Mouse (Mus musculus): ENCODE data around the gene Fry. TPM values are rescaled to one million over a fixed set of nuclear protein-coding genes. Genes with fewer than 3 reads are reported as not detected.

The Fry gene
- polyA plus RNA-seq, 1 experiment from 2014 or later = 12.4 TPM

DNA sequence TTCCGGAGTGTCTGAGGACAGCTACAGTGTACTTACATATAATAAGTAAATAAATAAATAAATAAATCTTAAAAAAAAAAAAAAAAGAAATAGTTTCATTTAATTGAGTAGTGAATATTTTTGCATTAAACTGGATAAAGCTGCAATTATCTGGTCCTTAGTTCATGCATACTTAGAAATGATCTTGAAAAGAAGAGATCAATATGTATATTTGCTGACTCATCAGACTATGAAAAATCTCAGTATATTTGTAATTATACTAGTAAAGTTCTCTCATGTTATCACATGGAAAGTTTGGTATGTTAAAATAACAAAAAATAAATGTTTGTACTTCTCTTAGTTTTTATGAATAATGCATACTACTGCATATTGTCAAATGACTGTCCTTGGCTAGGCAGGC lies 229.9 kb downstream of the Fry start:
- no CpG with 5 or more reads among the region's 1 CpGs for WGBS (ENCODE audit: missing documents)
- Histone ChIP-seq H3K27ac (no peak overlapping the region), H3K79me2 (ENCODE audit: inconsistent target) (no peaks in the 10 kb centered on the region)

GRCm38 (mm10) chr5:150351191-150351590 lies 232.7 kb downstream of the Fry start:
- Histone ChIP-seq H3K4me3 (ENCODE audit: inconsistent target) (no peak overlapping the region), H3K27ac (no peak overlapping the region), H3K36me3 (ENCODE audit: inconsistent target) (no peaks in the 10 kb centered on the region; the same call in 1 of the 2 replicates), H3K79me2 (ENCODE audit: inconsistent target) (no peaks in the 10 kb centered on the region)
- 92% methylated on average over 2 of the region's 2 CpGs for WGBS (ENCODE audit: missing documents)

More for the DNA sequence above, 229.9 kb downstream of the Fry start:
- no peaks in the 10 kb centered on the region for H3K36me3 ChIP-seq (ENCODE audit: inconsistent target)
- no peak overlapping the region for H3K4me3 ChIP-seq (ENCODE audit: inconsistent target)

- no peak overlapping the region for H3K4me3 ChIP-seq (ENCODE audit: inconsistent target)
- 91% methylated on average over 14 of the region's 14 CpGs for WGBS (ENCODE audit: missing documents)
- no peak overlapping the region for H3K27ac ChIP-seq
- no peaks in the 10 kb centered on the region for H3K79me2 ChIP-seq (ENCODE audit: inconsistent target)
- H3K36me3 ChIP-seq (ENCODE audit: inconsistent target) = no peaks in the 10 kb centered on the region; the same call in 1 of the 2 replicates
Measured at GRCm38 (mm10) chr5:150358671-150359070, 240.2 kb downstream of the Fry start.

DNA sequence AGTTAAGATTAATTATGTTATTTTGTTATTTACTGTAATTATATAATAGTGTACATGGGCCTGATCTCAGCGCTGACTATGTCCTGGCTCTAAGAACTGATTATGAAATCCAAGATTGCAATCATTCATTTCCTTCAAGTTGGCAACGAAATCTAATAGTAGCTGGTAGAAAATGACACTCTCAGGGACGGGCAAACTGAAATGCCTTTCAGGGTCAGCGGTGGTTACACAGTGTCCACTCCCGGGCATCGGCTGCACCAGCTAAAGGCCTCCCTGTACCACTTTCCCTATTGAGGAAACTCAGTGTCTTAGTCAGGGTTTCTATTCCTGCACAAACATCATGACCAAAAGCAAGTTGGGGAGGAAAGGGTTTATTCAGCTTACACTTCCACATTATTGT lies 243.8 kb downstream of the Fry start:
- Histone ChIP-seq H3K79me2 (ENCODE audit: inconsistent target) (no peaks in the 10 kb centered on the region), H3K4me3 (ENCODE audit: inconsistent target) (no peak overlapping the region), H3K36me3 (ENCODE audit: inconsistent target) (no peaks in the 10 kb centered on the region), H3K27ac (no peak overlapping the region)
- 73% methylated on average over 6 of the region's 6 CpGs for WGBS (ENCODE audit: missing documents)

GRCm38 (mm10) chr5:150364621-150365020 lies 246.2 kb downstream of the Fry start:
- Histone ChIP-seq H3K27ac (no peak overlapping the region), H3K79me2 (ENCODE audit: inconsistent target) (no peaks in the 10 kb centered on the region), H3K4me3 (ENCODE audit: inconsistent target) (no peak overlapping the region), H3K36me3 (ENCODE audit: inconsistent target) (no peaks in the 10 kb centered on the region)
- WGBS (ENCODE audit: missing documents) = 95% methylated on average over 3 of the region's 3 CpGs

- Histone ChIP-seq H3K36me3 (ENCODE audit: inconsistent target) (no peaks in the 10 kb centered on the region), H3K27ac (no peak overlapping the region), H3K79me2 (ENCODE audit: inconsistent target) (no peaks in the 10 kb centered on the region), H3K4me3 (ENCODE audit: inconsistent target) (no peak overlapping the region)
- 100% methylated on average over 4 of the region's 4 CpGs for whole genome bisulfite sequencing (ENCODE audit: missing documents)
Measured at GRCm38 (mm10) chr5:150367027-150367426, 248.6 kb downstream of the Fry start.

DNA sequence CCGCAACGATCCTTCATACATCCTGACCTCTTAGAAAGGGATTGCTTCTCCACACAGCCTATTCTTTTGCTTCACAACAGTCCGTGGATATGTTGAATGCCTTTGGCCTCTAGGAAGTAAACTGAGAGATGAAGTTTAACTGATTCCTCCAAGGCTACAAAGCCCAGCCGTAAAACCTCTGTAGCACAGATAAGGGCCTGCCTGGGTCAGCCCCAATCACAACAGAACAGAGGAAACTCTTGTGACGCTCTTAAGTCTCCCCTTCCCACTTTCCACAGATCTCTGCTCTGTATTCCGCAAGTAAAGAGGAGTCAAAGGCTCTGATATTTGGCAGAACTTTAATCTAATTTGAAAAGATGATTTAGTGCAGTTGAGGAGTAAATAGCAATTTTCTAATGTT lies 251.8 kb downstream of the Fry start:
- Histone ChIP-seq H3K79me2 (ENCODE audit: inconsistent target) (no peaks in the 10 kb centered on the region), H3K36me3 (ENCODE audit: inconsistent target) (no peaks in the 10 kb centered on the region), H3K27ac (no peak overlapping the region), H3K4me3 (ENCODE audit: inconsistent target) (no peak overlapping the region)
- WGBS (ENCODE audit: missing documents) = 91% methylated on average over 6 of the region's 6 CpGs

- Histone ChIP-seq H3K27ac (no peak overlapping the region), H3K36me3 (ENCODE audit: inconsistent target) (no peaks in the 10 kb centered on the region), H3K79me2 (ENCODE audit: inconsistent target) (no peaks in the 10 kb centered on the region)
Measured at GRCm38 (mm10) chr5:150370895-150371294, 252.4 kb downstream of the Fry start.

DNA sequence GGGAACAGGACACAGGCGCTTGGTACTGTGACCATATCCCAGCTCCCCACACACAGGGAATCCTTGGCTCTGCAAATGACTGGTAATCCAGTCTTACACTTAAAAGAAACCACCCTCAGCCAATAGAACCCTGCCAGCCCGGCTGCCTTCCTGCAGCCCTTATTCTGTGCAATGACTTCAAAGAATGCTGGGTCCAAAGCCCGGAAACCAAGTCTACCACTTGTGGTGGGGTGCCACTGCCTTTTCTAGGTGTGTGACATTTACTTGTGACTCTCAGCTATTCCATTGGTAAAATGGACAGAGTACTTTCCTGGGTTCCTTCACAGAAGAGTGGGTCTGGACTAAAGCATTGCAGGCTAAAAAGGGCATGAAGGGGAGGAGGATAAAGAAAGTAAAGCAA lies 254.5 kb downstream of the Fry start:
- Histone ChIP-seq H3K79me2 (ENCODE audit: inconsistent target) (no peaks in the 10 kb centered on the region), H3K36me3 (ENCODE audit: inconsistent target) (no peaks in the 10 kb centered on the region), H3K27ac (no peak overlapping the region), H3K4me3 (ENCODE audit: inconsistent target) (no peak overlapping the region)
- WGBS (ENCODE audit: missing documents) = 84% methylated on average over 3 of the region's 3 CpGs

More at GRCm38 (mm10) chr5:150370895-150371294, 252.4 kb downstream of the Fry start:
- no peak overlapping the region for H3K4me3 ChIP-seq (ENCODE audit: inconsistent target)

DNA sequence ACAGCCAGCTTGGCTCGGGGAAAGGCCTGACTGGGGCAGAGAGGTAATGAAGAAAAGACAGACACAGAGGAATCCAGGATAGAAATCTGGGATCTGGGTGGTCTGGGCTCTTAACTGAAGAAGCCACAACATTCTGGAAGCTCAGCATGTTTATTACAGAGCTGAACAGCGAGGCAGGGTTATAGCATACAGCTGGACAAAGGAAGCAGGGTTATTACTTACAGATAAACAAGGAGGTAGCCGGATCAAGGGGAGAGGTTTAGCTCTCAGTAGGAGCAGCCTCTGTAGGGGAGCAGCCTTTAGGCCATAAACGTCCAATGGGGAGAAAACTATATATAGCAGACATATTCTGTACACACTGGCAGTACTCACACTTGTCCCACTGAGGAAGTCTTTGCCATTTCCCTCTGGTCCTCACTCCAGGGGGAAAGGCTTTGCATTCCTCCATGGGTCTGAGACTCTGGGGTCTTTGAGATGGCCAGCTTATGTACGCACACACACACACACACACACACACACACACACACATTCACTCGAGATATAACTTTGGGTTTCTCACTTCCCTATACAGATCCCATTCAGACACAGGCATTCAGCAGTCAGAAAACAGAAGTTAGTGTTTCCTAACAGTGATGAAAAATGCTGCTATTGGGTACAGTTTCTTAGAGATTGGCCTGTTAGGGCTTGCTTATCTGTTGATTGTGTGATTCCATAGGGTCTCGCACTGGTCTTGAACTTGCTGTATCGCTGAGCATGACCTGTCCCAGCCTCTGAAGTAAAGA lies 256.5 kb downstream of the Fry start:
- Histone ChIP-seq H3K4me3 (ENCODE audit: inconsistent target) (no peak overlapping the region), H3K36me3 (ENCODE audit: inconsistent target) (no peaks in the 10 kb centered on the region), H3K79me2 (ENCODE audit: inconsistent target) (no peaks in the 10 kb centered on the region), H3K27ac (no peak overlapping the region)
- WGBS (ENCODE audit: missing documents) = 67% methylated on average over 8 of the region's 8 CpGs

GRCm38 (mm10) chr5:150378586-150378985 lies 260.1 kb downstream of the Fry start:
- no peaks in the 10 kb centered on the region for H3K36me3 ChIP-seq (ENCODE audit: inconsistent target)
- H3K4me3 ChIP-seq (ENCODE audit: inconsistent target) = no peak overlapping the region
- WGBS (ENCODE audit: missing documents) = 97% methylated on average over 18 of the region's 18 CpGs
- no peaks in the 10 kb centered on the region for H3K79me2 ChIP-seq (ENCODE audit: inconsistent target)
- H3K27ac ChIP-seq = no peak overlapping the region

GRCm38 (mm10) chr5:150380767-150381166 lies 262.3 kb downstream of the Fry start:
- Histone ChIP-seq H3K27ac (no peak overlapping the region), H3K4me3 (ENCODE audit: inconsistent target) (no peak overlapping the region), H3K36me3 (ENCODE audit: inconsistent target) (no peaks in the 10 kb centered on the region), H3K79me2 (ENCODE audit: inconsistent target) (no peaks in the 10 kb centered on the region)
- 93% methylated on average over 10 of the region's 10 CpGs for WGBS (ENCODE audit: missing documents)

- no peaks in the 10 kb centered on the region for H3K79me2 ChIP-seq (ENCODE audit: inconsistent target)
- no peak overlapping the region for H3K27ac ChIP-seq
- 87% methylated on average over 5 of the region's 5 CpGs for WGBS (ENCODE audit: missing documents)
- no peaks in the 10 kb centered on the region for H3K36me3 ChIP-seq (ENCODE audit: inconsistent target)
- no peak overlapping the region for H3K4me3 ChIP-seq (ENCODE audit: inconsistent target)
Measured at GRCm38 (mm10) chr5:150382411-150382810, 264.0 kb downstream of the Fry start.

DNA sequence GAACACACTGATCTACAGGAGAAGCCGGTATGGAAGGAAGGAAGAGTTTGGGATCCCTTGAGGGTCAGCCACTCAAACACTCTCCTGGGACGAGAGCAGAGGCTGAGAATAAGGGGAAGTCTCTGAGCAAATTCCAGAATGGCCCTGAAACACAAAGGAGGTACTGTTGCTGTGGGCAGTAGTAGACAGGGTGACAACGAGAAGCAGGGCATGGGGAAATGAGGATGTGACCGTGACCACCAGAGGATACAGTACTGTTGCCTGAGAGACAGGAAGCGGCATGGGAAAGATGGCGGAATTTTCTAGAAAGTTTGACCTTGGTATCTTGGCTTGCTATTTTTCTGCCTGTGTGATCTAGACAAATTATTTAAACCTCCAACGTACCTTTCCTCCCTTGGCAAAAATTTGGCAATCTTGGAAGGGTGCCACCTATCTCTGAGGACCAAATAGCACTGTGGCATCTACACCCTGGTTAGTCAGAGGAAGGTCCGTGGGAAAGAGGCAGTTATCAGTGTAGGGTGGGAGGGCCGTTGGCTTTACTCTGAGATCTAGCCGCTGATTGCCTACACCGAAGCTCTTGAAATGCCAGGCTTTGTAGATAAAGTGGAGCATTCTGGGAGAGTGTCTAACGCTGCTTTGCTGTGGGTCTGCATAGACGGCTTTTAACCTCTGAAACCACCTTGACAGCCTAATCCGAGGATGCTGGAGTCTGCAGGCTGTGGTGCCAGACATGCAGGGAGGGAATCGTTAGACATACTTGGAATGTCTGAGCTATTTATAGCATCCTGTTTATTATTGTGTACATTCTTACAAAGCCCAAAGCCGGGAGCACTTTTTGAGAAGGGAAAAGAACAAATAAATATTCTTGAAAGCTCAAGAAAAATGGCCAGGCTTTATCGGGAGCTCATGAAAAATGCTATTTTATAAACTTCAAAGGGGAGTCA lies 266.1 kb downstream of the Fry start:
- Histone ChIP-seq H3K36me3 (ENCODE audit: inconsistent target) (no peaks in the 10 kb centered on the region), H3K79me2 (ENCODE audit: inconsistent target) (no peaks in the 10 kb centered on the region), H3K27ac (no peak overlapping the region), H3K4me3 (ENCODE audit: inconsistent target) (no peak overlapping the region)
- 90% methylated on average over 16 of the region's 17 CpGs for WGBS (ENCODE audit: missing documents)

DNA sequence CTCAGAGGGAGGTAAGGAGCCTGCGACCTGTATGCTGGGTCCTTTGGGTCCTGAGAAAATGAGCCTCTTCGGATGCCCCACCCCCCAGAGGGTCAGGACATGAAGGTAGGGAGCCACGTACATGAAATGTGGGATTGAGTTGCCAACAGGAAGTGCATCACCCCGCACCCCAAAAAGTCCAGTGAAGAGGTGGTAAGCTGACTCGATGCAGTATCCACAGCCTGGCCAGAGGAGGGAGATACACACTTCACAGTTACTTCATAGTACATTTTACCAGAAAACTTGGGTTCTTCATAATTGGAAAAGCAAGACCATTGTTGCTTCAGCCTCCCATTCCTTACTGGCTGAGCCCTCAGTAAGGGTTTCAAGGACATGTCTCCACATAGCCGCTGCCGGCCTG lies 266.8 kb downstream of the Fry start:
- no peak overlapping the region for H3K27ac ChIP-seq
- 96% methylated on average over 7 of the region's 7 CpGs for WGBS (ENCODE audit: missing documents)
- H3K79me2 ChIP-seq (ENCODE audit: inconsistent target) = no peaks in the 10 kb centered on the region
- no peaks in the 10 kb centered on the region for H3K36me3 ChIP-seq (ENCODE audit: inconsistent target)
- no peak overlapping the region for H3K4me3 ChIP-seq (ENCODE audit: inconsistent target)

All from macrophage (primary cell).